Mouse (Mus musculus) lung, postnatal 0 days (tissue): ENCODE data around the gene Olfm2. TPM values are rescaled to one million over a fixed set of nuclear protein-coding genes. Genes with fewer than 3 reads are reported as not detected.

Source experiments
- ATAC-seq: fragments of 200-750 bp; cut with Nextera tagmentation; 2 replicates; pipeline ENCODE4 v1.8.0; 2017; ENCODE audit warnings: moderate library complexity
- DNase-seq: peaks from one replicate; pipeline ENCODE4 v3.0.0-alpha.2; 2016; ENCODE audit warnings: low spot score
- H3K27ac ChIP-seq: fragments of 300-500 bp; sonication (generic); 2 replicates; pipeline ENCODE4 v1.5.1; 2014; ENCODE audit warnings: antibody characterized with exemption, mild to moderate bottlenecking, low read length, mixed read lengths
- H3K27me3 ChIP-seq: fragments of 300-500 bp; sonication (generic); replicated peaks from 2 replicates; pipeline ENCODE4 v1.6.1; 2014; ENCODE audit warnings: low read length, mixed read lengths; ENCODE audit not compliant: insufficient read depth
- H3K36me3 ChIP-seq: fragments of 300-500 bp; sonication (generic); 2 replicates; pipeline ENCODE4 v1.6.1; 2014; ENCODE audit warnings: low read length, mixed read lengths; ENCODE audit not compliant: insufficient read depth
- H3K4me1 ChIP-seq: fragments of 300-500 bp; sonication (generic); 2 replicates; pipeline ENCODE4 v1.6.1; 2014; ENCODE audit warnings: antibody characterized with exemption, low read depth, low read length, mixed read lengths; ENCODE audit not compliant: insufficient read depth
- H3K4me2 ChIP-seq: fragments of 300-500 bp; sonication (generic); replicated peaks from 2 replicates; pipeline ENCODE4 v1.6.1; 2014; ENCODE audit warnings: low read depth, mild to moderate bottlenecking, low read length, moderate library complexity, mixed read lengths
- H3K4me3 ChIP-seq: fragments of 300-500 bp; sonication (generic); 2 replicates; pipeline ENCODE4 v1.5.1; 2014; ENCODE audit warnings: low read depth, low read length
- H3K9ac ChIP-seq: fragments of 300-500 bp; sonication (generic); replicated peaks from 2 replicates; pipeline ENCODE4 v1.6.1; 2014; ENCODE audit warnings: low read depth, mild to moderate bottlenecking
- H3K9me3 ChIP-seq: fragments of 300-500 bp; sonication (generic); 2 replicates; pipeline ENCODE4 v1.6.1; 2016; ENCODE audit warnings: low read length, mixed read lengths
- CTCF ChIP-seq: IDR thresholded peaks from 2 replicates; pipeline ENCODE4 v1.5.1; 2016; ENCODE audit warnings: antibody characterized with exemption, mild to moderate bottlenecking
- EP300 ChIP-seq: IDR thresholded peaks from 2 replicates; pipeline ENCODE4 v1.6.1; 2016; ENCODE audit warnings: antibody characterized with exemption, mild to moderate bottlenecking, control low read depth
- WGBS: fragments of 180-500 bp; shearing (Covaris S2); extraction: QIAGEN DNeasy Blood & Tissue Kit; methylation state at CpG from one replicate; pipeline ENCODE4 v1.1.7; 2014; 5-methylcytosine and 5-hydroxymethylcytosine counted together
- polyA plus RNA-seq: library from polyadenylated mRNA; unstranded; fragments of >200 nt; fragmentation: Nextera tagmentation; extraction: Ambion mirVana; gene quantifications from 2 replicates; pipeline ENCODE4 v1.2.1, GENCODE M21; 2015

Olfm2 gene
- polyA plus RNA-seq, 1 experiment from 2014 or later, result 0.36 TPM

DNA sequence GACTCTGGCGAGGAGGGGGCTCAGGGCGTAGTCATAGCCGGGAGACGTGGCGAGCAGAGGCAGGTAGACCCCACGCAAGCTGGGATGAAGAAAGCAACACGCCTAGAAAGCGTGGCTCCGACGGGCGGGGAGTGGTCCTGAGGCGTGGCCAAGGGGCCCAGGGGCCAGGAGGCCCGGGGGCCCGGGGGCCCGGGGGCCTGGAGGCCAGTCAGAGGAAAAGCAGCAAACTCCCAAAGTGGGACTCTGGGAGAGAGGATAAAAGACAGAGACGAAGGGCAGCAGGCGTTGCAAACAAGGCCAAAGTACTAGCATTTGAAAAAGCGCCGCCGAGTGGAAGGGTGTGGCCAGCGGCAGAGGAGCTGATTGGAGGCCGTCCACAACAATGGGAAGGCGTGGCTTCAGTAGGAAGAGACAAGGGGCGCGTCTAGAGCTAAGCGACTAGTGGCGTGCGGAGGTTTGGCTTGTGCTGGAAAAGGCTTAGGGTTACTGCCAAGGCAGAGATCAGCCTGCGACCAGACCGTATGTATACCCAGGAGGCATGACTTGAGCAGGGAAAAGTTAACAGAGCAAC, 103.2 kb downstream of the Olfm2 start:
- ATAC-seq (peak; percentile 89), DNase-seq (peak; percentile 98)
- TF ChIP-seq EP300, result no peak
- TF ChIP-seq CTCF, result peak; percentile 44
- peak overlapping the region; percentile 97 for H3K4me2 ChIP-seq
- H3K36me3 ChIP-seq, result peaks cover 13% of the 10 kb centered on the region; the same call in 1 of the 2 replicates
- no peaks in the 10 kb centered on the region for H3K9me3 ChIP-seq
- peak overlapping the region; percentile 89 for H3K27ac ChIP-seq
- H3K27me3 ChIP-seq, result no peaks in the 10 kb centered on the region
- H3K4me3 ChIP-seq, result peak overlapping the region; percentile 90
- peaks cover 7% of the 10 kb centered on the region for H3K4me1 ChIP-seq
- WGBS, result 0% methylated on average over 28 of the region's 30 CpGs
- H3K9ac ChIP-seq, result peak overlapping the region; percentile 83

DNA sequence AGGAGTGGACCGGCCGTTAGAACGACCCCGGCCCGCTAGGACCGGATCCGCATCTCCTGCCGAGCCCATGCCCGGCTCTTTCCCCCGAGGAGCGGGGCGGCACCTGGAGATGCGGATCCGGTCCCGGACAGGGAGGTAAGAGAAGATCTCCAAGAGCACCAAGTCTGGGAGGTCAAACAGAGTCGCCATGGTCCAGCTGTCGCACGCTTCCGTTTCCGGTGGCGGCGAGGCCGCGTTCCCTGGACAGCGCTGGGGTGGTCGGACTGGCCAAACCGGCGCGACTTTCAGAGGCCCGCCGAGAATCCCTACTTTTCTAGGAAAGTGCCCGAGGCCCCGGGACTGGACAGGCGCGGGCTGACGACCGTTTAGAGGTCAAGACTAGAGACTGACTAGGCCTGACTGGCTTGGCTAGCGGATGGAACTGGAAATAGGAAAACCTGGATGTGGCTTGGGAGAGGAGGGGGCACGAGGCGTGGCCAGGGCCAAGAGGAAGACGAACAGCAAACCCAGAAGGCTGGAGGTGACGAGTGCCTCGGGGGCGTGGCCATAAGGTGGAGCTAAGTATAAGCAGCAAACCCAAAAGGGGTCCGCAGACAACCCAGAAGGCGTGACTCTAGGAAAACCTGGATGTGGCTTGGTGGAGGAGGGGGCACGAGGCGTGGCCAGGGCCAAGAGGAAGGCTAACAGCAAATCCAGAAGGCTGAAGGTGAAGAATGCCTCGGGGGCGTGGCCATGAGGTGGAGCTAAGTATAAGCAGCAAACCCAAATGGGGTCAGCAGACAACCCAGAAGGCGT, 103.9 kb downstream of the Olfm2 start, which contains the start of gene Ubl5:
Ubl5 (plus strand) TSS at position 778 of the 795 bp plus-strand sequence.
- Histone ChIP-seq H3K27me3 (no peaks in the 10 kb centered on the region), H3K4me2 (peak within 1 kb of the TSS; percentile 97), H3K9ac (peak within 1 kb of the TSS; percentile 83), H3K36me3 (peaks cover 13% of the 10 kb centered on the region; the same call in 1 of the 2 replicates), H3K9me3 (no peaks in the 10 kb centered on the region), H3K4me3 (peak within 1 kb of the TSS; percentile 90), H3K27ac (peak within 1 kb of the TSS; percentile 89), H3K4me1 (peaks cover 7% of the 10 kb centered on the region)
- 4% methylated on average over 51 of the region's 51 CpGs for WGBS
- ATAC-seq (peak; percentile 86), DNase-seq (peak; percentile 97)
- TF ChIP-seq CTCF (no peak), EP300 (no peak)

DNA sequence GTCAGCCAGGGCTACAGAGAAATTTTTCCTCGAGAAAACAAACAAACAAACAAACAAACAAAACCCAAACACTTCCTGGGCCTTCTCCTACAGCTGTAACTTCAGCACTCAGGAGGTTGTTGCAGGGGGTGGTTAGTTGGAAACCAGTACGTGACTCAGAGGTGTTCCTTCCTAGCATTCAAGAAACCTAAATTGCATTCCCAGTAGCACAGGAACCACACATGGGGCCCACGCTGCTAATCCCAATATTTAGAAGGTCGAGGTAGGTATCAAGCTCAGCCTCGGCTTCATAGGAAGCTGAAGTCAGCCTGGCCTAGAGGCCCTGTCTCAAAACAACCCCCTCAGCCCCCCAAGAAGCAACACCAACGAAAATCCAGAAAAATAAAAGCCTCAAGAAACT, 104.6 kb downstream of the Olfm2 start:
- H3K4me1 ChIP-seq, result peaks cover 7% of the 10 kb centered on the region
- H3K9ac ChIP-seq, result peak overlapping the region; percentile 72
- DNase-seq, result no peak
- 10% methylated on average over 6 of the region's 6 CpGs for WGBS
- no peaks in the 10 kb centered on the region for H3K27me3 ChIP-seq
- ATAC-seq, result no peak
- peak overlapping the region; percentile 89 for H3K27ac ChIP-seq
- TF ChIP-seq CTCF (no peak), EP300 (no peak)
- no peaks in the 10 kb centered on the region for H3K9me3 ChIP-seq
- H3K4me2 ChIP-seq, result peak overlapping the region; percentile 97
- H3K36me3 ChIP-seq, result peaks cover 13% of the 10 kb centered on the region; the same call in 1 of the 2 replicates
- peak overlapping the region; percentile 90 for H3K4me3 ChIP-seq

DNA sequence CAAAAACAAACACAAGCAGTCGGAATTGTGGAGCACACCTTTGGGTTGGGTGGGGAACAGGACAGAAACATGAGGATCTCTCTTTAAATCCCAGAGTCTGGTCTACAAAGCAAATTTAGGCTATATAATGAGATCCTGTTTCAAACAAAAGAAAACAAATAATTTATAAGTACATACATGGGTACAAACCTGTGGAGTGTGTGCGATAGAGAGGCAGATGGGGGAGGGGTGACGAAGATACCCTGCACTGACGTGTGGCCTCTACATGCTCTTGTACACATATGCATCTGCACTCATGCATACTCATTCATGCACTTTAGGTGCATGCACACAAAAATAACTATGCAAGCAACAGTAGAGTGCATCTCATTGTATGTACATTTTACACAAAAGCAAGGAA, 106.7 kb downstream of the Olfm2 start:
- no peak for ATAC-seq
- H3K4me1 ChIP-seq, result peaks cover 7% of the 10 kb centered on the region
- no peaks in the 10 kb centered on the region for H3K27me3 ChIP-seq
- H3K4me3 ChIP-seq, result no peak overlapping the region
- H3K9ac ChIP-seq, result no peak overlapping the region
- H3K9me3 ChIP-seq, result no peaks in the 10 kb centered on the region
- DNase-seq, result no peak
- H3K27ac ChIP-seq, result no peak overlapping the region
- no peak for TF ChIP-seq CTCF
- TF ChIP-seq EP300, result no peak
- WGBS, result 88% methylated on average over 4 of the region's 4 CpGs
- H3K36me3 ChIP-seq, result peaks cover 13% of the 10 kb centered on the region; the same call in 1 of the 2 replicates
- H3K4me2 ChIP-seq, result no peak overlapping the region

DNA sequence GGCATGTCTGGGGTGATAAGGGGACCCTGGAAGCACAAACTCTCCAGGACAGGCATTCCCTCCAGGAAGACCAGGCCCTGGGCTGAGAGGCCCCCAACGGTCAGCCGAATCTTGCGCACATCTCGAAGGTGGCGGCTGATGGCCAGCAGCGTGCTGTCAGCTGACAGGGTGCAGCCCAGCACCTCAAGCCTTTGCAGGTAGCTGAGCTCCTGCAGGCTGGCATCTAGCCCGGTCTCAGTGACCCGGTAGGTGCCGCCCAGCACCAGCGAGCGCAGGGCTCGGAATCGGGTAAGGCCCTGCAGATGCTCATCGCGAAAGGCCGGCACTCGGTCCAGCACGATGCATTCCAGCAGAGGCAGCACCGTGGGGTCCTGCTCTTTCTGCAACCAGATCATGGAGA, 107.6 kb downstream of the Olfm2 start:
- no peaks in the 10 kb centered on the region for H3K9me3 ChIP-seq
- no peak overlapping the region for H3K4me2 ChIP-seq
- H3K27ac ChIP-seq, result no peak overlapping the region
- no peak for TF ChIP-seq CTCF
- no peak for TF ChIP-seq EP300
- no peak for ATAC-seq
- H3K4me1 ChIP-seq, result peaks cover 7% of the 10 kb centered on the region
- no peaks in the 10 kb centered on the region for H3K27me3 ChIP-seq
- no peak overlapping the region for H3K9ac ChIP-seq
- H3K4me3 ChIP-seq, result no peak overlapping the region
- DNase-seq, result no peak
- H3K36me3 ChIP-seq, result peaks cover 13% of the 10 kb centered on the region; the same call in 1 of the 2 replicates
- 95% methylated on average over 19 of the region's 19 CpGs for WGBS

DNA sequence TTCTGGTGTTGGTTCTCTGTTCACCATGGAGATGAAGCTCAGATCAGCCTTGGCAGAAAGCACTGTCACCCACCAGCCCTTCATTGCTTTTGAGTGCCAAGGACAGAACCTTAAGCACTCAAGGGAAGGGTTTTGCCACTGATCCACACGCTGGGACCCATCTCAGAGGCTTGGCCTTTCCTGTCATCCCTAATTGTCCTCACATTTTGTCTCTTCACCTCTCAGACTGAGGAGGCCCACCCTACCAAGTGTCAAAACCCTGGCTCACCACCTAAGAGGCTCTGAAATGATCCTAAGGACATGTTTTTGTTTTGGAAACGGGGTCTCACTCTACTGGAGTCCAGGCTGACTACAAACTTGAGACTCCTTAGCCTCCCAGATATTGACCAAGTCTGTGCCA, 109.4 kb downstream of the Olfm2 start:
- Histone ChIP-seq H3K36me3 (peaks cover 13% of the 10 kb centered on the region; the same call in 1 of the 2 replicates), H3K9ac (no peak overlapping the region), H3K4me2 (no peak overlapping the region), H3K4me3 (no peak overlapping the region), H3K4me1 (peaks cover 7% of the 10 kb centered on the region), H3K27me3 (no peaks in the 10 kb centered on the region), H3K9me3 (no peaks in the 10 kb centered on the region), H3K27ac (no peak overlapping the region)
- TF ChIP-seq CTCF, result no peak
- TF ChIP-seq EP300, result no peak
- DNase-seq (no peak), ATAC-seq (no peak)
- WGBS, result 84% methylated on average over 2 of the region's 2 CpGs
